Comparison of ENCODE assay signal across 12 mouse cellular contexts in genomic region chr16:18081149-18081827, GRCm38 (mm10). TPM values are rescaled to one million over a fixed set of nuclear protein-coding genes. Genes with fewer than 3 reads are reported as not detected.
DNase-seq lines count a peak whose midpoint lies in the region; ATAC-seq and TF ChIP-seq lines count a peak whose summit lies in the region.
"Had no signal": no experiment of that assay in that cellular context is flagged by ENCODE, and none has a peak within 500 bp of the region (broad histone marks: within the 10 kb centered on the region; RNA-seq: fewer than 3 reads in every experiment).

No protein-coding gene starts in this region.

- WGBS in kidney, embryonic 16.5 days = 79% methylated on average over 10 of the region's 10 CpGs

- H3K36me3 ChIP-seq in kidney, embryonic 16.5 days (ENCODE audit: insufficient read depth, low read length) = peaks cover 4% of the 10 kb centered on the region; the same call in 1 of the 2 replicates
- H3K36me3 ChIP-seq in CH12.LX (replicated peaks in 1 of 2; ENCODE audit: control insufficient read depth in 1 of 2, insufficient read depth in 1 of 2, low read length in 1 of 2) = no peaks in the 10 kb centered on the region
- no peaks in the 10 kb centered on the region for H3K36me3 ChIP-seq in MEL (ENCODE audit: control insufficient read depth in 1 of 2, insufficient read depth in 2 of 2, low read length in 2 of 2)
- H3K36me3 ChIP-seq: embryonic facial prominence, embryonic 12.5 days; forebrain, embryonic 15.5 days had no signal

- H3K27ac ChIP-seq in kidney, embryonic 16.5 days (ENCODE audit: low read length) = no peak overlapping the region
- H3K27ac ChIP-seq in CH12.LX (ENCODE audit: insufficient read depth, low read depth) (no peak overlapping the region), MEL (ENCODE audit: control insufficient read depth, low read depth, low read length) (no peak overlapping the region)
- H3K27ac ChIP-seq: embryonic facial prominence, embryonic 12.5 days; forebrain, embryonic 15.5 days had no signal

- no peaks in the 10 kb centered on the region for H3K9me3 ChIP-seq in kidney, embryonic 16.5 days (ENCODE audit: low read length)
- H3K9me3 ChIP-seq in CH12.LX (replicated peaks; ENCODE audit: low read length) (no peaks in the 10 kb centered on the region), MEL (replicated peaks; ENCODE audit: insufficient read depth, low read length) (no peaks in the 10 kb centered on the region)
- H3K9me3 ChIP-seq: embryonic facial prominence, embryonic 12.5 days; forebrain, embryonic 15.5 days had no signal

- no peaks in the 10 kb centered on the region for H3K27me3 ChIP-seq in kidney, embryonic 16.5 days (ENCODE audit: insufficient read depth, low read length)
- H3K27me3 ChIP-seq in CH12.LX (replicated peaks) (peaks cover 66% of the 10 kb centered on the region), MEL (ENCODE audit: control insufficient read depth in 1 of 2, insufficient read depth in 2 of 2, low read length in 2 of 2) (no peaks in the 10 kb centered on the region)
- H3K27me3 ChIP-seq: embryonic facial prominence, embryonic 12.5 days; forebrain, embryonic 15.5 days had no signal

- no peaks in the 10 kb centered on the region for H3K4me1 ChIP-seq in kidney, embryonic 16.5 days (ENCODE audit: insufficient read depth, low read length)
- H3K4me1 ChIP-seq in CH12.LX (ENCODE audit: control insufficient read depth in 1 of 2, insufficient read depth in 2 of 2) = peaks cover 15 to 17% of the 10 kb centered on the region in 2 experiments
- H3K4me1 ChIP-seq in MEL (ENCODE audit: control insufficient read depth in 1 of 2, insufficient read depth in 2 of 2, low read length in 2 of 2) = no peaks in the 10 kb centered on the region
- H3K4me1 ChIP-seq: embryonic facial prominence, embryonic 12.5 days; forebrain, embryonic 15.5 days had no signal

- no peaks in the 10 kb centered on the region for H3K79me2 ChIP-seq in CH12.LX (replicated peaks; ENCODE audit: control insufficient read depth, extremely low read depth, insufficient read depth, poor library complexity, severe bottlenecking)
- no peaks in the 10 kb centered on the region for H3K79me2 ChIP-seq in MEL (ENCODE audit: control insufficient read depth, insufficient read depth, low read length, poor library complexity)

- no peak for TF ChIP-seq EP300 in CH12.LX (IDR thresholded peaks at IDR 0.05; ENCODE audit: low read length)
- TF ChIP-seq EP300 in MEL (IDR thresholded peaks at IDR 0.05; ENCODE audit: low read depth in 1 of 2, low read length in 2 of 2) = no peak

- TF ChIP-seq POLR2A in CH12.LX (IDR thresholded peaks at IDR 0.05; ENCODE audit: low read depth, low read length) (no peak), MEL (IDR thresholded peaks at IDR 0.05; ENCODE audit: control insufficient read depth in 1 of 2, insufficient read depth in 1 of 2, low read depth in 1 of 2, low read length in 2 of 2, poor library complexity in 1 of 2) (no peak)

- dilution Hi-C loops in CH12.LX (cut with MboI; ENCODE audit: extremely low pct_ligation_motif_present, extremely low pct_unique_long_range_greater_than_20kb, low sequenced_read_pairs) = no loop called here

- H3K4me2 ChIP-seq in kidney, embryonic 16.5 days (replicated peaks; ENCODE audit: low read depth, low read length) = no peak overlapping the region
- no peak overlapping the region for H3K4me2 ChIP-seq in CH12.LX (ENCODE audit: insufficient read depth, low read depth, poor library complexity, severe bottlenecking)
- H3K4me2 ChIP-seq: embryonic facial prominence, embryonic 12.5 days; forebrain, embryonic 15.5 days had no signal

- peak; percentile 90 to 91 for DNase-seq in kidney, adult 8-10 months
- peak; percentile 35 for DNase-seq in CH12.LX (ENCODE audit: extremely low read depth)
- DNase-seq in MEL (ENCODE audit: low read depth, low spot score) = no peak
- DNase-seq in kidney, postnatal 25 days = peak; percentile 79 to 94
- no peak for DNase-seq in spleen, postnatal 14 days (ENCODE audit: low spot score in 2 of 2)
- no peak for DNase-seq in ovary, adult 18-20 months (ENCODE audit: low spot score)
- DNase-seq: cerebellum, adult 2 months had no signal

- no peak for ATAC-seq in kidney, embryonic 16.5 days (ENCODE audit: low FRiP score, low TSS enrichment)
- ATAC-seq: forebrain, embryonic 15.5 days had no signal

- no peak overlapping the region for H3K4me3 ChIP-seq in kidney, embryonic 16.5 days (ENCODE audit: low read length)
- H3K4me3 ChIP-seq in CH12.LX (replicated peaks in 1 of 3; ENCODE audit: low read depth in 2 of 3, low read length in 2 of 3, poor library complexity in 1 of 3) (no peak overlapping the region), MEL (ENCODE audit: control insufficient read depth in 1 of 2, insufficient read depth in 1 of 2, low read depth in 2 of 2, low read length in 2 of 2) (no peak overlapping the region)
- H3K4me3 ChIP-seq: embryonic facial prominence, embryonic 12.5 days; forebrain, embryonic 15.5 days; myocyte had no signal

- TF ChIP-seq RAD21 in CH12.LX (IDR thresholded peaks at IDR 0.05; ENCODE audit: low read depth, low read length) = peak; percentile 31
- no peak; the same call in 1 of the 2 replicates for TF ChIP-seq RAD21 in MEL (IDR thresholded peaks at IDR 0.05; ENCODE audit: low read depth, low read length)

- TF ChIP-seq CTCF in CH12.LX (conservative IDR thresholded peaks at IDR 0.05 in 1 of 2, IDR thresholded peaks at IDR 0.05 in 1 of 2; ENCODE audit: low read depth in 2 of 2, low read length in 2 of 2) = peak; percentile 32 to 65; a peak in 3 of 4 replicates
- TF ChIP-seq CTCF in MEL (IDR thresholded peaks at IDR 0.05 in 2 of 3, conservative IDR thresholded peaks at IDR 0.05 in 1 of 3; ENCODE audit: control insufficient read depth in 1 of 3, insufficient read depth in 1 of 3, low read depth in 2 of 3, low read length in 3 of 3, poor library complexity in 1 of 3, severe bottlenecking in 1 of 3) = peak in 2 of 3 experiments; percentile 10 to 36; a peak in 2 of 6 replicates

- in situ Hi-C loops in CH12.LX (cut with MboI; ENCODE audit: low pct_ligation_motif_present, low pct_unique_long_range_greater_than_20kb, low sequenced_read_pairs) = no loop called here

- H3K9ac ChIP-seq in kidney, embryonic 16.5 days (replicated peaks; ENCODE audit: low read length) = no peak overlapping the region
- H3K9ac ChIP-seq in CH12.LX (ENCODE audit: insufficient read depth, low read depth) (no peak overlapping the region), MEL (ENCODE audit: control insufficient read depth, low read depth, low read length, poor library complexity, severe bottlenecking) (no peak overlapping the region)
- H3K9ac ChIP-seq: embryonic facial prominence, embryonic 12.5 days; forebrain, embryonic 15.5 days had no signal

TF ChIP-seq in CH12.LX, 34 proteins besides CTCF, POLR2A, EP300 and RAD21 (continues in another document):
- TF ChIP-seq UBTF (IDR thresholded peaks at IDR 0.05; ENCODE audit: low read depth, low read length) = no peak
- TF ChIP-seq SMC3 (IDR thresholded peaks at IDR 0.05; ENCODE audit: low read depth, low read length) = peak; percentile 50
- TF ChIP-seq CHD1 (IDR thresholded peaks at IDR 0.05; ENCODE audit: low read depth, low read length) = no peak
- TF ChIP-seq JUND (conservative IDR thresholded peaks at IDR 0.05; ENCODE audit: low read depth, low read length) = no peak
- no peak for TF ChIP-seq TCF12 (IDR thresholded peaks at IDR 0.05; ENCODE audit: low read depth, low read length)
- TF ChIP-seq GABPA (IDR thresholded peaks at IDR 0.05; ENCODE audit: insufficient replicate concordance, low read depth, low read length) = no peak
- no peak for TF ChIP-seq NRF1 (IDR thresholded peaks at IDR 0.05; ENCODE audit: low read depth, low read length)
- no peak for TF ChIP-seq USF1 (IDR thresholded peaks at IDR 0.05; ENCODE audit: low read depth, low read length)
- no peak for TF ChIP-seq E2F4 (IDR thresholded peaks at IDR 0.05; ENCODE audit: insufficient replicate concordance, low read depth, low read length)

TF ChIP-seq in MEL, 35 proteins besides CTCF, POLR2A, EP300 and RAD21:
- TF ChIP-seq SMC3 (IDR thresholded peaks at IDR 0.05; ENCODE audit: low read depth, low read length) = peak; percentile 15; the same call in 1 of the 2 replicates
- TF ChIP-seq ELF1 (IDR thresholded peaks at IDR 0.05; ENCODE audit: low read depth, low read length) = no peak
- TF ChIP-seq MXI1 (IDR thresholded peaks at IDR 0.05; ENCODE audit: low read depth, low read length) = no peak

RNA-seq across cellular contexts. Expression of gene Prodh, which starts 8.7 kb away (rescaled TPM):
- 22.3 and 23.0 TPM in 2 replicates for polyA plus RNA-seq in kidney, embryonic 16.5 days (2015; fragmentation: Nextera tagmentation; extraction: Ambion mirVana)
- total RNA-seq in CH12.LX (2012; rRNA removed) (13.0 and 17.0 TPM in 2 replicates), CH12.LX (2014; rRNA removed) (1.3 and 2.1 TPM in 2 replicates), MEL (2012; rRNA removed) (40.2 and 43.3 TPM in 2 replicates)
- polyA plus RNA-seq in CH12.LX (2012; ENCODE audit: insufficient read length, low read depth) (1.4 and 1.7 TPM in 2 replicates), MEL (2012; ENCODE audit: insufficient read depth in 1 of 2, insufficient read length in 2 of 2, low read depth in 1 of 2, low replicate concordance in 2 of 2, missing spikeins in 1 of 2) (10 to 100 TPM in 1 of 2 experiments, not detected in 1; 53.6 TPM)

RNA-seq across cellular contexts. Expression of gene Dgcr6, which starts 28.6 kb away (rescaled TPM):
- polyA plus RNA-seq in kidney, embryonic 16.5 days (2015; fragmentation: Nextera tagmentation; extraction: Ambion mirVana) = 103 and 104 TPM in 2 replicates
- total RNA-seq in CH12.LX (2012; rRNA removed) = 38.5 and 41.5 TPM in 2 replicates
- 13.0 and 14.6 TPM in 2 replicates for total RNA-seq in CH12.LX (2014; rRNA removed)
- polyA plus RNA-seq in CH12.LX (2012; ENCODE audit: insufficient read length, low read depth) = 32.4 and 40.3 TPM in 2 replicates
- 64.1 and 66.8 TPM in 2 replicates for total RNA-seq in MEL (2012; rRNA removed)
- polyA plus RNA-seq in MEL (2012; ENCODE audit: insufficient read depth in 1 of 2, insufficient read length in 2 of 2, low read depth in 1 of 2, low replicate concordance in 2 of 2, missing spikeins in 1 of 2) = 100 to 1,000 TPM in 1 of 2 experiments, not detected in 1; 133 TPM

RNA-seq across cellular contexts. Expression of gene Rtn4r, which starts 46.2 kb away (rescaled TPM):
- 1.0 and 3.4 TPM in 2 replicates for polyA plus RNA-seq in kidney, embryonic 16.5 days (2015; fragmentation: Nextera tagmentation; extraction: Ambion mirVana)
- total RNA-seq in CH12.LX (2012; rRNA removed) (not detected in 2 replicates), CH12.LX (2014; rRNA removed) (not detected in 2 replicates), MEL (2012; rRNA removed) (0.10 TPM in 1 of 2 replicates, not detected in the other)
- polyA plus RNA-seq in CH12.LX (2012; ENCODE audit: insufficient read length, low read depth) (not detected in 2 replicates), MEL (2012; ENCODE audit: insufficient read depth in 1 of 2, insufficient read length in 2 of 2, low read depth in 1 of 2, low replicate concordance in 2 of 2, missing spikeins in 1 of 2) (under 1 TPM in 1 of 2 experiments, not detected in 1; 0.04 TPM)
- total RNA-seq: hematopoietic stem cell, adult 5-6 weeks had no signal

Comparison
In these comparisons a context has a peak if more than half of its experiments do, and no peak if none do; other contexts are left out.
1. DNase-seq: peak in kidney, adult 8-10 months (2 of 2), CH12.LX (single experiment) and kidney, postnatal 25 days (2 of 2); none in MEL (single experiment), spleen, postnatal 14 days (0 of 2) and ovary, adult 18-20 months (single experiment).